Mouse (Mus musculus): ENCODE measurements at regions not wholly inside any gene's neighbourhood (a gene's known extent, or its start where the extent isn't known, plus 50 kb on each side); places are given as distances from the start of the nearest gene placed in this dataset.

GRCm38 (mm10) chr1:153962161-153962720 is 62.2 kb upstream of the Teddm2 start:
- DNase-seq: no peak

GRCm38 (mm10) chr1:153963744-153964342 is 63.8 kb upstream of the Teddm2 start:
- DNase-seq: no peak

- DNase-seq: no peak
Observed at GRCm38 (mm10) chr1:153969401-153969800, 69.4 kb upstream of the Teddm2 start.

- peak; percentile 51 to 57 for DNase-seq
Observed at GRCm38 (mm10) chr1:153974300-153974699, 74.3 kb upstream of the Teddm2 start.

- DNase-seq: peak in 1 of 2 experiments; percentile 14
Observed at GRCm38 (mm10) chr1:153977963-153978726, 78.1 kb upstream of the Teddm2 start.

- DNase-seq: peak in 1 of 2 experiments; percentile 5
Observed at GRCm38 (mm10) chr1:153980886-153981285, 80.9 kb upstream of the Teddm2 start.

- no peak for DNase-seq
Observed at GRCm38 (mm10) chr1:153985595-153985994, 85.6 kb upstream of the Teddm2 start.

- no peak for DNase-seq
Observed at GRCm38 (mm10) chr1:153986632-153987031, 86.6 kb upstream of the Teddm2 start.

GRCm38 (mm10) chr1:153988297-153988696 is 88.3 kb upstream of the Teddm2 start:
- DNase-seq: no peak

- no peak for DNase-seq
Observed at GRCm38 (mm10) chr1:153990651-153991435, 90.8 kb upstream of the Teddm2 start.

- DNase-seq: no peak
Observed at GRCm38 (mm10) chr1:153992466-153992865, 92.4 kb upstream of the Teddm2 start.

- DNase-seq: no peak
Observed at GRCm38 (mm10) chr1:153994871-153995270, 94.8 kb upstream of the Teddm2 start.

- no peak for DNase-seq
Observed at GRCm38 (mm10) chr1:153997201-153998181, 97.5 kb upstream of the Teddm2 start.

GRCm38 (mm10) chr1:153999776-154000175 is 99.7 kb upstream of the Teddm2 start:
- DNase-seq: no peak

- no peak for DNase-seq
Observed at GRCm38 (mm10) chr1:154003669-154004068, 103.6 kb upstream of the Teddm2 start.

- DNase-seq: no peak
Observed at GRCm38 (mm10) chr1:154004647-154005046, 104.6 kb upstream of the Teddm2 start.

- DNase-seq: no peak
Observed at GRCm38 (mm10) chr1:154006055-154006454, 106.0 kb upstream of the Teddm2 start.

- no peak for DNase-seq
Observed at GRCm38 (mm10) chr1:154007440-154007839, 107.4 kb upstream of the Teddm2 start.

- no peak for DNase-seq
Observed at GRCm38 (mm10) chr1:154008593-154009310, 108.7 kb upstream of the Teddm2 start.

- no peak for DNase-seq
Observed at GRCm38 (mm10) chr1:154010681-154011080, 110.7 kb upstream of the Teddm2 start.

- DNase-seq: no peak
Observed at GRCm38 (mm10) chr1:154016516-154016915, 116.5 kb upstream of the Teddm2 start.
